Mouse (Mus musculus) regulatory T cell (primary cell): ENCODE data around the gene 1700019D03Rik.

Experiments
- in situ Hi-C: fragments of 300-600 bp; cut with MboI, MseI; formaldehyde crosslinking; loops from one replicate; pipeline ENCODE4 v1.15.1; 2025; ENCODE audit warnings: high pct_unique_total_duplicates

The 1700019D03Rik gene

DNA sequence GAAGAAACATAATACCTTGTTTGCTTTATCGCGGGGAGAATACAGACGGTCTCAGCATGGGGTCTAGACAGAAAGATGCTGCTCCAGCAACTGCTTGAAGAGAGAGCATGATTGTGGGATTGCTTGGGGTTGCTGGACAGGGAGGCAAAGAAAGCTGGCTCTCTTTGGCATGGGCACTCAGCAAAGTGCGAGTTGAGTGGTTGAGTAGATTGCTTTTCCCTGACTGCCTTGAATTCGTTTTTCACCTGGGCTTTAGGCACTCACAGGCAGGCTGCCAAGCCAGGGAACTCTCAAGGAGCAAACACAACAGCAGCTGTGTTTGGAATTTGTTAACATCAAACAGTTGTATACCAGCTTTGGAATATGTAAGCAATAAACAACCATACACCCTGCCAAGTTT lies at the start of gene 1700019D03Rik:
1700019D03Rik (minus strand) TSS at position 101 of the 400 bp plus-strand sequence.
- in situ Hi-C loops = no loop called here

DNA sequence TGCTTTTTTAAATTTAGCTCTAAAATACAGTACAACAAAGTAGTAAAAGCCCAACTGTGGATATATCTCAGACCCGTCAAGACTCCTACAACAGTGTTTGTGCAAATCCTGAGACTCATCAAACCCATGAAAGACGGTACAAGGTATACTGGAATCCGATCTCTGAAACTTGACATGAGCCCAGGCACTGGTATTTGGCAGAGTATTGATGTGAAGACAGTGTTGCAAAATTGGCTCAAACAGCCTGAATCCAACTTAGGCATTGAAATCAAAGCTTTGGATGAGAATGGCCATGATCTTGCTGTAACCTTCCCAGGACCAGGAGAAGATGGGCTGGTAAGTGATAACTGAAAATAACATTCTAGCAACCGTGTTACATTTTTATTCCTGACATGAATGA lies 43.9 kb upstream of the 1700019D03Rik start:
- in situ Hi-C loops = no loop called here

DNA sequence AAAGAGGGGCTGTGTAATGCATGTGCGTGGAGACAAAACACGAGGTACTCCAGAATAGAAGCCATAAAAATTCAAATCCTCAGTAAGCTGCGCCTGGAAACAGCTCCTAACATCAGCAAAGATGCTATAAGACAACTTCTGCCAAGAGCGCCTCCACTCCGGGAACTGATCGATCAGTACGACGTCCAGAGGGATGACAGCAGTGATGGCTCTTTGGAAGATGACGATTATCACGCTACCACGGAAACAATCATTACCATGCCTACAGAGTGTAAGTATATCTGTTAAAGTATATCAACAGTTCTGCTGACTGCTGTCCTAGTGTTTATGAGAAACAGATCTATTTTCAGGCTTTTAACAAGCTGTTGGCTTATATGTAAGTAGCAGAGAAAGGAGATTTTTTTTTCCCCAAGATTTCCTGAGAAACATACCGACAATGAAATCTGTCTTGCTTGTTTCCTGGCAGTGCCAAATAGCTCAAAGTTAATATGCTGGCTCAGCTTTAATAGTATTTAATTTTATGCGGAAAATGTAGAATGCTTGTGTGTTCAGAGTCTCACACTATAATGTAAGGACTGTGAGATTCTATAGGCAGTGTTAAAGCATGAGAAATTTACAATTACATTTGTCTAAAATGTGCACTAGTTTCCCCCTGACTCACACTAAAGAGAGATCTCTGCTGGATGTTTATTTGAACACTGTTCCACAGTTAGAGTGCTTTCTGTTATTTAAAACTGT lies 42.1 kb upstream of the 1700019D03Rik start:
- in situ Hi-C loops = no loop called here

DNA sequence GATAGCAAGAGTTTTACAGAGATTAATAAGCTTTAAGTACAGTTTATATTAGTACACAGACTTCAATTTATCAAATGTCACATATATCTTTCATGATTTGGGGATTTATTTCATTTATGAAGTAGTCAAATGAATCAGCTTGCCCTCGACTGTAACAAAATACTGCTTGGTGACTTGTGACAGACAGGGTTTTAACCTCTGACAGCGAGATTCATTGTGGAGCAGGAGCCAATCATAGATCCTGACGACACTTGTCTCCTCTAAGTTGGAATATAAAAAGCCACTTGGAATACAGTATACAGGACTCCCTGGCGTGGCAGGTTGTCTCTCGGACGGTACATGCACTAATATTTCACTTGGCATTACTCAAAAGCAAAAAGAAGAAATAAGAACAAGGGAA lies 41.4 kb upstream of the 1700019D03Rik start, which contains the start of gene Mstn:
Mstn (plus strand) TSS at position 301 of the 400 bp plus-strand sequence.
- in situ Hi-C loops = no loop called here

DNA sequence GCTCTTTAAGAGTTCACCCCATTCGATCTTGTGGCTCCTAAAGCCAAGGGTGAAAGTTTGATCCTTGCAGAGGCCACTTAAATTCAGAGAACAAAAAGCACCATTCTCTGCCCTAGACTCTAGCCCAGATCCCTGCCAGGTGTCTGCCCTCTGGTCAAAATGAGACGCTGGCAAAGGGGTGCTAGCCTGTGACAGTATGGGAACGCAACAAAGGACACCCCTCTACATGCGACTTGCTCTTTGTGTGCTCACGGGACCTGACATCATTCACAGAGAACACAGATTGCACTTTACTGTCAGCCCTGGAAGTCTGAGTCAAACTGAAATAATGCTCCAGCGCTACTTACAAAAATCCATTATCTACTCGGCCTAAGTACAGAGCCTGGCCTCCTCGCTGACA lies 40.5 kb upstream of the 1700019D03Rik start:
- in situ Hi-C loops = no loop called here

DNA sequence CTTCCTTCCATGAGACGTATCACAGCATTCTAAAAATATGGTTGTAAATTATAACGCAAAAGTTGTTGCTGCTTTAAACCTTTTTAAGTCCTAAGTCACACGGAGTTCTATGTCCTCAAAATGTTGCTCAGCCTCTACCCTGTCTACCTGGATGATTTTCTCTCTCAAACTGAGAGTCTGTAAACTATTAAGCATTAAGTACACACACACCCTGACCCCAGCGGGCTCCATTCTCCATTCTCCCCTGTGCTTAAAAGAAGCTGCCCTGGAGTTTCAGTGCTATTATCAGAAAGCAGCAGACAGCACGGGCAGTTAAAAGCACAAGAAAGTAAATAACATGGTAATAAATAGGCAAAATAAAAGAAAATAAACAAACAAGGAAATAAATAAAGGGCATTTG lies 39.1 kb upstream of the 1700019D03Rik start:
- in situ Hi-C loops = loop anchor here (10.0 kb wide), 1 partner anchor 236 kb away; the partner anchor contains the start of genes Gm28778, Ormdl1 and Pms1

DNA sequence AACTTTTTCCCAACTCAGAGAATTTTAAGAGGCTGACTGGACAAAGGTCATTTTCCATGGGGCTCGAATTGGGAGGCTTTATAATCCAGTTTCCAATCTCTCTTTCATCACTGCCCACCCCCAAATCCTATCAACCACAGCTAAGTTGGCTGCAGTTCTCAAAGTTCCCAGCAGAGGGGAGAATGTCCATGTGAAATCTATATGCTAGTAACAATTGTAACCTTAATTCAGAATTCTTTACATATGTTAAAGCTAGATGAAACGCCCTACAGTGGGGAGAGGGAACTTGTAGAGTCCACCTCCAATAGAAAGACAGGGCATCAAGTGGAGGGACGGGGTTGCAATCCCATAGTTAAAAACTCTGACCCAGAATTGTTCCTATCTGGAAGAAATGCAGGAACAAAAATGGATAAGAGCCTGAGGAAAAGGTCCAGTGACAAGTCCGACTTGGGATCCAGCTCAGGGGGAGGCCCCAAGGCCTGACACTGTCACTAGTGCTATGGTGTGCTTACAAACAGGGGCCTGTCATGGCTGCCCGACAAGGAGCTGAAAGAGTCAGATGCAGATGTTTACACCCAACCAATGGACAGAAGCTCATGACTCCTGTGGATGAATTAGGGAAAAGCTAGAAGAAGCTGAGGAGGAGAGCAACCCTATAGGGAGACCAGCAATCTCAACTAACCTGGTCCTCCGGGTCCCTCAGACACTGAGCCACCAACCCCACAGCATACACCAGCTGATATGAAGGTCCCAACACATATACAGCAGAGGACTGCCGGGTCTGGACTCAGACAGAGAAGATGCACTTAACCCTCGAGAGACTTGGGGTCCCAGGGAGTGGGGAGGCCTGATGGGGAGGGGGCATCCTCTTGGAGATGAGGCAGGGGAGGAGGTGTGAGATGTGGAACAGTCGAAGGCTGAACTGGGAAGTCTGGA lies 33.4 kb upstream of the 1700019D03Rik start:
- in situ Hi-C loops = loop anchor here (10.0 kb wide), 1 partner anchor 241 kb away; the partner anchor contains the start of genes Gm28778, Ormdl1 and Pms1

DNA sequence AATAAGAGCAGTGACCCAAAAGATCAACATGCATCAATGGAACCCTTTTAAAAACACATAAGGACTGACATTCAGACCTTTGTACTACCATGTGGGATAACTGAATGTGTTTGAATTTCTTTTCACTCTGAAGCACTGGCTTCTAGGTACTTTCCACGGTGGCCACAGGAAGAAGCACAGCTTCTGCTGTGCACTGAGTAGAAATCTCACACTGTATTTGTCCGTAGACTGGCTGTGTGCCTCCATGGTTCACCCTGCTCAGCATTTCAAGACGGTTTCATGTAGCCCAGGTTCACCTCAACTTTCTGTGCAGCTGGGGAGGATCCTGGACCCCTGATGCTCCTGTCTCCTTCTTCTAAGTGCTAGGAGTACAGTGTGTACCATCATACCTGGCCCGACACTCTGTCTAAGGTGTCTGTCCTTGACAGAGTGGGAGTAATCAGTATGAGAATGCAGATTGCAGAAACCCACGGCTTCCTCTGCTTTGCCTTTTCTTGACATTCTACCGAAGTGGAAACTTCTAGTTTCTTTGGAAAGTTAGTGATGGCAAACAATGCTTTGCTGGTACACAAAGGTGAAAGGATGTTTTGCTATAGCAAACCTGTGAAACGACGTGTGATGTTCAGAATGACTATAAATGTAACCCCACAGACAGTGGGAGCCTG lies 29.9 kb upstream of the 1700019D03Rik start:
- in situ Hi-C loops = loop anchor here (10.0 kb wide), 1 partner anchor 245 kb away; the partner anchor contains the start of genes Gm28778, Ormdl1 and Pms1

DNA sequence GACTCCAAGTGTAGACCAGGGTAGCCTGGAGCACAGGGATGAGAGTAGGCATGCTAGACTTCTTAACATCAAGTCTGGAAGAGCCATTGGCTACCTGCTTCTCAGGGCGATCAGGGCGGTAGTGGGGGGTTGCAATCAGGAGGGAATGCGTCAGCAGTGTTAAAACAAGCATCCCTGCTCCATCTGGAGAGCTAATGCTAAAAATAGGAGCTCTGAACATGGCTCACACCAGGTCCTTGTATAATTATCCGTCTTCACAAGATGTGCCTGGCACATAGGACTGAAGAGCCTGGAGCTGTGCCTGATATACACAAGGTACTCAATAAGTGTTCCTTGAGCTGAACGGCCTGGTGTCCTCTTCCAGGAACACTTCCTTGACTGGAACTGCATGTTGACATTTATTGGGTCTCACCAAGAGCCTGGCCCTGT lies 17.5 kb upstream of the 1700019D03Rik start:
- in situ Hi-C loops = no loop called here

DNA sequence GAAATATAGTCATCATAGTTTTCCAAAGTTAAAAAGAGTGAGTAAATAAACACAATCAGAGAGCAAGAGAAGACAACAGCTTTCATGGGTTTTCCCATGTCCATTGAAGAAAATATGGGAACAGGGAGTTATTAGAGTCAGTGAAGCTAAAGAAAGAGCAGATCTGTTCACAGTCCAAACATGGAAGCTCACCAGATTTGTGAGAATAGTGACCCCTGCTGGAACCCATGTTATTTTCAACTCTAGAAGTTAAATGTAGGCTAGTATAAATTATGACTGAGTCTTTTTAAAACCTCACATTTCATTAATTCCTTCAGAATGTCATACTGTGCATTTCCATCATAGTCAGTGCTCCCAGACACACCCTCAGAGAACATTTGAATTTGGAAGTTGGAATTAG lies 12.6 kb upstream of the 1700019D03Rik start:
- in situ Hi-C loops = loop anchor here (5.0 kb wide), 1 partner anchor 380 kb away; no protein-coding TSS in a partner anchor

DNA sequence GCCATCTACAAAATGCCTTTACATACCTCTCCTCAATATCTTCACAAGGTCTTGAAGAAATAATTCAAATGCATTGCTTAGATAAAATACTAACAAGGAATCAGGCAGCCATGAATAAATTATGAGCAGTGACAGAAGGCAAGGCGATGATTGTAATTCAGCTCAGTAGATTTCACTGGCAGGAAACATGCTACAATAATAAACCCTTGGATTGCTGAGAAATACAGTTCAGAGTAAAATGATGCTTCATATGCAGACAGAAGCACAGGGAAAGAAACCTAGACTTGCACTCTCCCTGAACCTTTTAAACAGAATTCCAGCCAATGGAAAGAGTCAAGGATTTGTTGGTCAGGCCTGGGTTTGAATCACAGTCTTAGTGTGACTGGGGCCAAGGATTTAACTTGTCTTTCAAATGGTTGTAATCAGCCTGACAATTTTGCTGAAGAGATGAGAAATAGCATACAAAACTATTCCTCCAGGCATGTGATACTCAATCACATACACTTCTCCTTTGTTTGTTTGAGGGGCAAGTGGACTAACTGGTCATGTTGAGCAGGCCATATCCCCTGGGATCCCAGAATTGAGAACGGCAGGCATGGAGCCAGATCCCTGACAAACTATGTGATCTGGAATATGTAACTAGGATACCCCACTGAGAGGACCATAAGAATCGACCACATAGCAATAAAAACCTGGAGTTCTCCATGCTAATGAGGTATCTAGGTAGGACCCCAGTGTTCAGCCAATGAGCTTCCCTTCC lies 1.1 kb downstream of the 1700019D03Rik start:
- in situ Hi-C loops = no loop called here

DNA sequence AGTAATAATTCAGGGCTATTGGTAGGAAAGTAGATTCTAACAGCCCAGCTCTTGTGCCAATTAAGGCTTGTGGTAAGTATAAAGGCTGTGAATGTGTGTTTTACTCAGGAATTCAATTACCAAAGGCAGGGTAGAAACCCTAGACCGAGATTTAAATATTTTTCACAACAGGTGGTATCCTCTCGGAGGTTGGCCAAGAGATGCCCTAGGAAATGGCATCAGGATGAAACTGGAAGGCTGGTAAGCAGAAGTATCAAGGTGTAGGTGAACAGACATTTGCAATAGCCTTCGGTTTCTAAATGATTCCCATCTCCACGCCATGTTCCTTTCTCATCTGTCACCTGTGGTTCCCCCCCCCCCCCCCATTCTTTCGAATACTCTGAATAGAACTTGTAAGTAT lies 4.4 kb downstream of the 1700019D03Rik start:
- in situ Hi-C loops = no loop called here

DNA sequence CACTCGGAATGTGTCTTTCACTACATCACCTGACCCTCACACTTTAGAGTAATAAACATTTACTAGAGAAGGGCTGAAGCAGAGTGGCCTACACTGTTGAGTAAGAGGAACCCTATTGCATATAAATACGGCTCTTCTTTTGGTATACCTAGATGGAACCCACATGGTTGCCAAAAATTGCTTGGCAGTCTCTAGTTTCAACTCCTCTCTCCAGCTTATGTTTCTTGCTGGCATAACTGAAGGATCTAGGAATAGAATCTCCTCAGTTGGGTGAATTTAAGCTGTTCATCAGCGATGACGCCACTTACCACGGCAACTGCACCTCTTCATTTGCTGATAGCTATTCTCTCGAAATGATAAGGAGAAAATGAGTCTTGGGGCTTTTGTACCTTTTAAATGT lies 5.3 kb downstream of the 1700019D03Rik start:
- in situ Hi-C loops = no loop called here

DNA sequence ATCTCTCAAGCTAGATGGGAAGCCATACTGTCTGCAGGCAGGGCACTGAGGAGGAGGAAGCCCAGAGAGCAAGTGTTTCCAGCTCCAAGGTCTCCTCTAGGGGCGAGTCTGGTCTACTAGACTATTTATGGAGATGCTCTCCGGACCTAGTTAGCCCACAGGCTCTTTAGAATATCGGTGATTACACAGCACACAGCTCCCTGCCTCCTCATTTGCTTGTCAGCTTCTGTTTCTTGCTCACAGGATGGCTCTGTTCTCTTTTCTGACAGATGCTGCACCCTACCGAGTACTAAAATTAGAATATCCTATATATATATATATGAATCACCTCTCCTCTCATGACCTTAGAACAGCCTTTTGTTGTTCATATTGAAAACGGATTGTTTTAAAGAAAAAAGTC lies 33.3 kb downstream of the 1700019D03Rik start:
- in situ Hi-C loops = no loop called here

DNA sequence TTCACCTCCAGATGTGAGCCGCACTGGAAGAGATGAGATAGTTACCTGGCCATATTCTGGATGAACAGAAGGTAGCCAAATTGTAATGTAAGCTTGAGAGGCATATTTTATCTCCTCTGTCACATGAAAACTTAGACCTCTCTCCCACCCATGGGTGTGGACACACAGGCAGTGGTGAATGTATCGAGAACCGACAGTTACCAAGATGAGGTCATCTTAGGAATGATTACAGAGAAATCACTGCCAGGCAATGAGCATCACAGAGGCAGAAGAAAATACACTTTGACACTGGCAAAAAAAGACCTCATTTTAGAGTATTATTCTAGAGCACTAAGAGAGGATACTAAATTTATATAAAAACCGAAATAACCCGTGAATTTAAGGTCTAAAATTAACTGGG lies 46.8 kb downstream of the 1700019D03Rik start:
- in situ Hi-C loops = no loop called here

DNA sequence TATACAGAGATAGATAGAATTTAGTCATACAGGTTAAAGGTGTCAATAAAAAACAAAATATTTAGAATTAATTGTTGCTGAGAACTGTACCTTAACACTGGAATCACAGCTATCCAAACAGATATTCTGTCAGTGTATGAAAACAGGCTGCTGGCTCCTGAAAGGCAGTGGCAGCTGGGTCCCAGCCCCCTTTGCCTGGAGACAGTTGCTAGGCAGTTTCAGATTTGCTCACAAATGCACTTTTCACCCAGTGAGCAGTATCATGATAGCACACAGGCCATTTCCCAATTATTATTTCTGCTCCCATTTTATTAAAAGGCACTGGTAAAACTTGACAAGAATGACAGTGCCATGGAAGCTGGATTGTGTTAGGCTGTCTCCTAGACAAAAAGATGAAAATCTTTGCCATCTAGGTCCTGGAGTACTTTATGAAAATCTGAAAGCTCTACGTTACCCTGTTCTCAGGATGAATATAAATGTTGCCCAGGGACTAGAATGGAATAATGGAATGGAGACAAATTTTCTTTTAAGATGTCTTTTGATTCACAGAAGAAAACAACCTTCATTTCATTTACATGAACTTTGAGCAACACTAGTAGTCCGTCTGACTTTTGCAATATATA lies 48.0 kb downstream of the 1700019D03Rik start:
- in situ Hi-C loops = no loop called here

DNA sequence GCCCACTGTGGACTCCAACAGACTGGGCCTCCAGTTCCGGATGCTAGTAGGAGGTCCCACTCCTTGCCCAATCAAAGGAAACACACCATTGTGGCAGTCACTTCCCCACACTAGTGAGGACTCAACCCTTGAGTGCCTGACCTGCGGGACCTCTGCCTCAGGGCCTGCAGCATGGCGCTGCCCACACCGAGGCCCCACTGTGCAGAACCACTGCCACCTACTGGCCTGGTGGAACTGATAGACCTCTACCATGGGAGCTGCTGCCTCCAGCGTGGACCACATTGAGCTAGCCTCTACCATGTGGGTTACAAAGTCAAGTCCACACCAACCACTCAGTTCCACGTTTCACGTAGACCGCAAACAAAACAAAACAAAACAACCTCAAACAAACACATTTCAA lies 55.4 kb downstream of the 1700019D03Rik start:
- in situ Hi-C loops = no loop called here

DNA sequence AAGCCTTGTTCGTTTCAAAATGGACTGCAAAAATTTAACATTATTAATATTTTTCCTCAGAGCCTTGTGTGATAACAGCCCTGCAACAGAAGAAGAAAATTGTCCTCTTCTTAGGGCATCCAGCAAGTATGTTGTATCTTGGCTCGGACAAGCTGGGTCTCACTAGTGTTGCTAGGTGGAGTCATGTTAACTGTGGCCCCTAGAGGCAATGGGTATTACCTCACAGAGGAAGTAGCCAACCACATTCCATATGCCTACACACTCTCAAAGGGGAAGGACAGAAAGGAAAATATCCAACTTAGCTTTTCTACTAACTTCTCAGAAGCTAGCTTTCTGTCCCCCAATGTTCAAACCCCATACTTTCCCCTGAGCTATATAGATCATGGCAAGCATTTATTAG lies 56.9 kb downstream of the 1700019D03Rik start:
- in situ Hi-C loops = no loop called here

DNA sequence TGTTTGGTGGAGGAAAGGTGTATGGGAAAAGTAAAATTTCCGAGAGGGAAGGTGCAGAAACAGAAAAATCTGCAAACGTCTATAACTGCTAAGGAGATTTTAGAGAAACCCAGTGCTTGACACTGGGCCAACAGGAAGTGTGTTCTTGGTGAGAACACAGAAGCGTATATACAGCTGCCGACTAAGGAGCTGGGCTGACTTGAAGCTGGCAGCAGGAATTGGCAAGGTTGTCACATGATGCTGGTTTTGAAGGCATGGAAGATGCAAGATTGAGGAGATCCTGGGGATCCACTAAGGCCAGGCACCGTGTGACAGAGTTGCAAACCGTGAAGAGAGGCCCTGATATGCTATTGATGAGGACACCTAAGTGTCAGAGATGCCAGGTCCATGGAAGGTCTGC lies 59.8 kb downstream of the 1700019D03Rik start:
- in situ Hi-C loops = no loop called here

DNA sequence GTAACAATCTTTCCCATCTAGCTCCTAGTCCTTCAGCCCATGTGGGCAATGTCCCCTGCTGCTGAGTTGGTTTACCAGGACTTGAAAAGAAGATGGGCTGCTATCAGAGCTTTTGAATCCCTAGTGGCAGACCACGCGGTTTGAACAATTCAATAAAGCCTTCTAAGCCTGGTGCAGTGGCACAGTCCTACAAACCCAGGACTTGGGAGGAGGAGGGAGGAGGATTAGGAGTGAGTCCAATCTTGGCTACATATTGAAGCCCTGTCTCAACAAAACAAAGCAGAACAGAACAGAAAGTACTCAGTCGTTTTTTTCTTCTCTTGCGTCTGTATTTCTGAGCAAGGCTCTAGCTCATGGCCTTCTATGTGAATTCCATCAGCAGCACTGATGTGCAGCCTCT lies 63.2 kb downstream of the 1700019D03Rik start:
- in situ Hi-C loops = loop anchor here (10.0 kb wide), 2 partner anchors 312 to 398 kb away; partner anchors contain the start of genes Asdurf, Asnsd1 and Gm28551
